Comparison of ENCODE assay signal across 8 mouse cellular contexts in genomic region chr11:119547951-119548591, GRCm38 (mm10). TPM values are rescaled to one million over a fixed set of nuclear protein-coding genes. Genes with fewer than 3 reads are reported as not detected.
DNase-seq lines count a peak whose midpoint lies in the region; ATAC-seq and TF ChIP-seq lines count a peak whose summit lies in the region.

No protein-coding gene starts in this region.

- WGBS in forebrain, embryonic 11.5 days = under 1% methylated on average over 39 of the region's 39 CpGs
- whole genome bisulfite sequencing in liver, embryonic 11.5 days = 2% methylated on average over 39 of the region's 39 CpGs
- WGBS in stomach, postnatal 0 days = under 1% methylated on average over 31 of the region's 39 CpGs

- no peak overlapping the region for H3K27ac ChIP-seq in brown adipose tissue, adult 24 weeks (replicated peaks; ENCODE audit: low read depth, low read length)
- H3K27ac ChIP-seq in forebrain, embryonic 11.5 days (ENCODE audit: low read depth, low read length) = no peak overlapping the region
- H3K27ac ChIP-seq in liver, embryonic 11.5 days (ENCODE audit: low read depth, low read length) = no peak overlapping the region
- no peak overlapping the region for H3K27ac ChIP-seq in stomach, postnatal 0 days (replicated peaks)

- no peak for TF ChIP-seq CTCF in stomach, postnatal 0 days (IDR thresholded peaks at IDR 0.05; ENCODE audit: low read depth)

- H3K9me3 ChIP-seq in forebrain, embryonic 11.5 days (ENCODE audit: control insufficient read depth, low read length) = no peaks in the 10 kb centered on the region
- H3K9me3 ChIP-seq in liver, embryonic 11.5 days (ENCODE audit: control insufficient read depth, low read length) = no peaks in the 10 kb centered on the region
- no peaks in the 10 kb centered on the region for H3K9me3 ChIP-seq in stomach, postnatal 0 days (ENCODE audit: control insufficient read depth, low read length)

- ATAC-seq in forebrain, embryonic 11.5 days (replicated peaks; ENCODE audit: low FRiP score) = no peak
- ATAC-seq in liver, embryonic 11.5 days (replicated peaks; ENCODE audit: low FRiP score) = no peak
- ATAC-seq in stomach, postnatal 0 days (ENCODE audit: low FRiP score, low TSS enrichment) = no peak
- ATAC-seq in frontal cortex, adult (ENCODE audit: low TSS enrichment) = no peak

- H3K9ac ChIP-seq in forebrain, embryonic 11.5 days (ENCODE audit: low read length) = peak overlapping the region; percentile 69
- H3K9ac ChIP-seq in liver, embryonic 11.5 days (ENCODE audit: low read depth, low read length) = no peak overlapping the region
- H3K9ac ChIP-seq in stomach, postnatal 0 days (ENCODE audit: low read length) = peak overlapping the region; percentile 38; the same call in 1 of the 2 replicates

- TF ChIP-seq EP300 in stomach, postnatal 0 days (optimal IDR thresholded peaks at IDR 0.05) = no peak

- DNase-seq in layer of hippocampus, adult 11-12 months (ENCODE audit: low spot score) = peak; percentile 16
- DNase-seq in layer of hippocampus, postnatal 14 days (ENCODE audit: low spot score in 2 of 2) = no peak
- peak; percentile 69 for DNase-seq in forebrain, embryonic 11.5 days (ENCODE audit: low spot score)
- DNase-seq in liver, embryonic 11.5 days (ENCODE audit: low spot score) = peak; percentile 48
- peak; percentile 28 for DNase-seq in stomach, postnatal 0 days (ENCODE audit: low spot score)
- no peak for DNase-seq in spleen, postnatal 10 days (ENCODE audit: low spot score in 2 of 2)

- H3K36me3 ChIP-seq in forebrain, embryonic 11.5 days (ENCODE audit: control insufficient read depth, insufficient read depth, low read length) = no peaks in the 10 kb centered on the region
- H3K36me3 ChIP-seq in liver, embryonic 11.5 days (ENCODE audit: control insufficient read depth, insufficient read depth, low read length) = no peaks in the 10 kb centered on the region
- H3K36me3 ChIP-seq in stomach, postnatal 0 days (ENCODE audit: control insufficient read depth, insufficient read depth, low read length) = no peaks in the 10 kb centered on the region

- peak overlapping the region; percentile 100 for H3K4me2 ChIP-seq in forebrain, embryonic 11.5 days (ENCODE audit: low read depth, low read length, severe bottlenecking)
- H3K4me2 ChIP-seq in liver, embryonic 11.5 days = peak overlapping the region; percentile 86
- peak overlapping the region; percentile 98 for H3K4me2 ChIP-seq in stomach, postnatal 0 days (replicated peaks; ENCODE audit: low read depth)

- H3K27me3 ChIP-seq in forebrain, embryonic 11.5 days (ENCODE audit: control insufficient read depth, insufficient read depth, low read length) = peaks cover 63% of the 10 kb centered on the region
- peaks cover 85% of the 10 kb centered on the region for H3K27me3 ChIP-seq in liver, embryonic 11.5 days (replicated peaks; ENCODE audit: control insufficient read depth, insufficient read depth, low read length)
- peaks cover 18% of the 10 kb centered on the region for H3K27me3 ChIP-seq in stomach, postnatal 0 days (ENCODE audit: control insufficient read depth, insufficient read depth, low read length)

- no peaks in the 10 kb centered on the region; the same call in 1 of the 2 replicates for H3K4me1 ChIP-seq in brown adipose tissue, adult 24 weeks (ENCODE audit: control insufficient read depth, insufficient read depth, insufficient read length, low read length)
- H3K4me1 ChIP-seq in forebrain, embryonic 11.5 days (replicated peaks; ENCODE audit: control insufficient read depth, insufficient read depth, low read length) = peaks cover 30% of the 10 kb centered on the region
- peaks cover 20% of the 10 kb centered on the region for H3K4me1 ChIP-seq in liver, embryonic 11.5 days (replicated peaks; ENCODE audit: control insufficient read depth, insufficient read depth, low read length)
- H3K4me1 ChIP-seq in stomach, postnatal 0 days (replicated peaks; ENCODE audit: control insufficient read depth, insufficient read depth) = peaks cover 16% of the 10 kb centered on the region; the same call in 1 of the 2 replicates

- H3K4me3 ChIP-seq in brown adipose tissue, adult 24 weeks (ENCODE audit: insufficient read depth, low read depth, low read length) = peak overlapping the region; percentile 60
- peak overlapping the region; percentile 56 for H3K4me3 ChIP-seq in forebrain, embryonic 11.5 days (ENCODE audit: low read depth, low read length)
- peak overlapping the region; percentile 54 for H3K4me3 ChIP-seq in liver, embryonic 11.5 days (ENCODE audit: low read depth, low read length)
- H3K4me3 ChIP-seq in stomach, postnatal 0 days (ENCODE audit: low read depth, low read length) = peak overlapping the region; percentile 56

RNA-seq across cellular contexts. Expression of gene Nptx1, which starts 0.5 kb away (rescaled TPM):
- 100 to 1,000 TPM; 297 to 306 TPM for total RNA-seq in layer of hippocampus, postnatal 14 days (2021)
- not detected in 2 replicates for polyA plus RNA-seq in brown adipose tissue, adult 24 weeks (2012; ENCODE audit: insufficient read depth, insufficient read length, missing spikeins)
- polyA plus RNA-seq in forebrain, embryonic 11.5 days (2014; fragmentation: Nextera tagmentation; extraction: Ambion mirVana) = 3.2 and 3.3 TPM in 2 replicates
- polyA plus RNA-seq in liver, embryonic 11.5 days (2014; fragmentation: Nextera tagmentation; extraction: Ambion mirVana) = 0.23 and 0.34 TPM in 2 replicates
- 0.13 and 0.16 TPM in 2 replicates for polyA plus RNA-seq in stomach, postnatal 0 days (2015; fragmentation: Nextera tagmentation; extraction: Ambion mirVana)

RNA-seq across cellular contexts. Expression of gene Rptor, which starts 54.6 kb away (rescaled TPM):
- total RNA-seq in layer of hippocampus, postnatal 14 days (2021) = 10 to 100 TPM; 53.4 to 54.1 TPM
- 17.4 and 24.5 TPM in 2 replicates for polyA plus RNA-seq in brown adipose tissue, adult 24 weeks (2012; ENCODE audit: insufficient read depth, insufficient read length, missing spikeins)
- 18.6 and 19.2 TPM in 2 replicates for polyA plus RNA-seq in forebrain, embryonic 11.5 days (2014; fragmentation: Nextera tagmentation; extraction: Ambion mirVana)
- 11.8 and 13.2 TPM in 2 replicates for polyA plus RNA-seq in liver, embryonic 11.5 days (2014; fragmentation: Nextera tagmentation; extraction: Ambion mirVana)
- polyA plus RNA-seq in stomach, postnatal 0 days (2015; fragmentation: Nextera tagmentation; extraction: Ambion mirVana) = 3.7 and 3.9 TPM in 2 replicates

RNA-seq across cellular contexts. Expression of gene Endov, which starts 56.9 kb away (rescaled TPM):
- 10 to 100 TPM; 26.3 to 27.7 TPM for total RNA-seq in layer of hippocampus, postnatal 14 days (2021)
- 2.1 and 2.5 TPM in 2 replicates for polyA plus RNA-seq in brown adipose tissue, adult 24 weeks (2012; ENCODE audit: insufficient read depth, insufficient read length, missing spikeins)
- polyA plus RNA-seq in forebrain, embryonic 11.5 days (2014; fragmentation: Nextera tagmentation; extraction: Ambion mirVana) = 18.4 and 21.0 TPM in 2 replicates
- polyA plus RNA-seq in liver, embryonic 11.5 days (2014; fragmentation: Nextera tagmentation; extraction: Ambion mirVana) = 13.2 and 14.2 TPM in 2 replicates
- polyA plus RNA-seq in stomach, postnatal 0 days (2015; fragmentation: Nextera tagmentation; extraction: Ambion mirVana) = 9.2 and 12.8 TPM in 2 replicates

Comparison
In these comparisons a context has a peak if more than half of its experiments do, and no peak if none do; other contexts are left out.
1. DNase-seq: peak in layer of hippocampus, adult 11-12 months (single experiment), forebrain, embryonic 11.5 days (single experiment), liver, embryonic 11.5 days (single experiment) and stomach, postnatal 0 days (single experiment); none in layer of hippocampus, postnatal 14 days (0 of 2) and spleen, postnatal 10 days (0 of 2).
2. Peak in every context shown above with its lines, with median percentiles within 50 percentile points of each other: H3K4me3 ChIP-seq and H3K4me2 ChIP-seq.